Mouse (Mus musculus): ENCODE data around the gene Gm49325.

DNA sequence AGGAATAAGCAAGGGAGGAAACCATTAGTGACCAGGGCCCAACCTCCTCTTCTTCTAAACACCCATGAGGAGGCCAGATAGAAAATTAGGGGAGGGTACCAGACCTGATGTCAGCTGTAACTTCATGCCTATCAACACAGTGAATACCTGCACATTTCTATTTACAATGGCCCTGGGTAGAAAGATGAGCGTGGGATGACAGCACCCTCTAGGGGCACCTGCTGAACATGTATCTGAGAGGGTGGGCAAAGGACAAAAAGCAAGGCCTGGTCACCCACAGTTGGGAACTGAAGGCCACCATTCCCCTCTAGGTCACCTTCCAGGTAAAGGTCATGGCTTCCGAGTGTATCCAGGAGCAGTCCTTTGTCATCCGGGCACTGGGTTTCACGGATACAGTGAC lies 48.4 kb upstream of the Gm49325 start:
- TF ChIP-seq CTCF (IDR thresholded peaks at IDR 0.05; ENCODE audit: low read depth, low read length) (no peak), GATA1 (IDR thresholded peaks at IDR 0.05; ENCODE audit: borderline replicate concordance, low read length) (no peak), GATA2 (IDR thresholded peaks at IDR 0.05; ENCODE audit: borderline replicate concordance, low read depth, low read length) (no peak), POLR2AphosphoS5 (IDR thresholded peaks at IDR 0.05; ENCODE audit: insufficient replicate concordance, low read depth, low read length) (no peak)

All from G1E (cell line).